Mouse (Mus musculus) T-helper 2 cell (primary cell): ENCODE data around the gene Tmem243.

ENCODE experiments used
- in situ Hi-C: fragments of 300-600 bp; cut with MboI, MseI; formaldehyde crosslinking; loops from one replicate; pipeline ENCODE4 v1.15.1; 2025; ENCODE audit warnings: high pct_unique_total_duplicates

The Tmem243 gene

GRCm38 (mm10) chr5:9169328-9170005, 69.0 kb downstream of the Tmem243 start:
- in situ Hi-C loops, result loop anchor here (10.0 kb wide), 1 partner anchor 255 kb away; no protein-coding TSS in a partner anchor

GRCm38 (mm10) chr5:9173295-9173694, 72.8 kb downstream of the Tmem243 start:
- in situ Hi-C loops, result loop anchor here (10.0 kb wide), 1 partner anchor 252 kb away; no protein-coding TSS in a partner anchor

DNA sequence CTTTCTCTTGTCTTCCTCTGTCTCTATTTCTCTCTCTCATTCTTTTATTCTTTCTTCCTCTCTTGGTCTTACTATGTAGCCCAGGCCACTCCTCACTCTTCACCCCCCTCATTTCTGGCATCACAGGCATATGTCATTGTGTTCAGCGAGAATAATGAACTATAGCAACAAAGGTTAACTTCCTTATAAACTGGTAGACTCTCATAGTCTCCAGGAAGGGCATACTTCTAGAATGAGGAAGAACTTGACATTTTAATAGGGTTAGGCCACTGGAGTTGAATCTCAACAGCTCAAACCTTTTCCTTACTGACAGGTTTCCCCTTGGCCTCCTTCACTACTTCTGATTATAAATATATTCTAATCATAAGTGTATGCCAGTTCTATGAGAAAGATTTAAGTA, 86.0 kb downstream of the Tmem243 start:
- in situ Hi-C loops, result loop anchor here (25.0 kb wide), 1 partner anchor 1076 kb away; no protein-coding TSS in a partner anchor
